Mouse (Mus musculus): Measurements from ENCODE around the gene Ube2o.
A peak's percentile ranks its signal among the peaks of the same experiment; 100 is the strongest.

- TF ChIP-seq CTCF (IDR thresholded peaks at IDR 0.05; ENCODE audit: insufficient read depth, low read length) (no peak), POLR2A (IDR thresholded peaks at IDR 0.05; ENCODE audit: borderline replicate concordance, extremely low read depth, low read depth, low read length) (peak; percentile 14; the same call in 1 of the 2 replicates)
Measured at GRCm38 (mm10) chr11:116581376-116581814, at the start of gene Ube2o.
